Mouse (Mus musculus) left cerebral cortex, postnatal 25 days (tissue): ENCODE results near the gene Mrps5. TPM values are rescaled to one million over a fixed set of nuclear protein-coding genes. Genes with fewer than 3 reads are reported as not detected.

Source experiments
- DNase-seq, 2 experiments: peaks; one replicate each; pipeline ENCODE4 v3.0.0; 2022; ENCODE audit warnings: low spot score in 2 of 2, mixed read lengths in 1 of 2
- intact Hi-C: fragments of 180-260 bp; cut with DNase I; formaldehyde crosslinking; loops from one replicate; pipeline ENCODE4 v1.15.1; 2025
- total RNA-seq, 2 experiments: library from RNA; stranded (reverse); gene quantifications; 2 replicates each; pipeline ENCODE4 v1.2.3; 2021

The Mrps5 gene
- total RNA-seq, 2 experiments from 2014 or later, result 87.7 to 89.0 TPM

- intact Hi-C loops, result no loop called here
- DNase-seq, result peak; percentile 12 to 21
Observed at GRCm38 (mm10) chr2:127656086-127656720, 69.2 kb downstream of the Mrps5 start, which contains the start of gene Mal. Mal (minus strand) TSS chr2:127656695.

Other genes starting within 250 kb of the Mrps5 start
- gene Astl, start 248.6 kb upstream of the Mrps5 start, total RNA-seq, result not detected
- 1 to 10 TPM in 1 of 2 experiments, under 1 TPM in 1; 0.39 to 1.1 TPM for gene Adra2b, start 224.0 kb upstream of the Mrps5 start, total RNA-seq
- gene Gpat2, start 162.0 kb upstream of the Mrps5 start, total RNA-seq, result under 1 TPM in 1 of 2 experiments, not detected in 1; 0.48 TPM
- 10 to 100 TPM; 18.1 TPM for gene Fahd2a, start 142.7 kb upstream of the Mrps5 start, total RNA-seq
- 100 to 1,000 TPM; 120 to 123 TPM for gene Kcnip3, start 65.1 kb upstream of the Mrps5 start, total RNA-seq
- under 1 TPM; 0.18 to 0.21 TPM for gene Prom2, start 45.8 kb upstream of the Mrps5 start, total RNA-seq
- gene Zfp661, start 128 bp upstream of the Mrps5 start, total RNA-seq, result 1 to 10 TPM; 7.1 to 7.9 TPM
- 100 to 1,000 TPM; 100 to 125 TPM for gene Mal, start 69.5 kb downstream of the Mrps5 start, total RNA-seq
- gene Mall, start 142.7 kb downstream of the Mrps5 start, total RNA-seq, result 1 to 10 TPM in 1 of 2 experiments, under 1 TPM in 1; 0.99 to 1.1 TPM
- 10 to 100 TPM; 18.8 to 19.3 TPM for gene Nphp1, start 201.7 kb downstream of the Mrps5 start, total RNA-seq
- 10 to 100 TPM; 47.0 to 49.2 TPM for gene Mtln, start 205.3 kb downstream of the Mrps5 start, total RNA-seq
- under 1 TPM in 1 of 2 experiments, not detected in 1; 0.09 TPM for gene Bub1, start 244.6 kb downstream of the Mrps5 start, total RNA-seq